Mouse (Mus musculus) midbrain, postnatal 0 days (tissue): Measurements from ENCODE around the gene Traip. TPM values are rescaled to one million over a fixed set of nuclear protein-coding genes. Genes with fewer than 3 reads are reported as not detected.
A peak's percentile ranks its signal among the peaks of the same experiment; 100 is the strongest.

Experiments used
- ATAC-seq: fragments of 200-750 bp; cut with Nextera tagmentation; 2 replicates; pipeline ENCODE4 v1.8.0; 2017; ENCODE audit warnings: moderate number of reproducible peaks, mild to moderate bottlenecking, moderate TSS enrichment, moderate library complexity; ENCODE audit not compliant: low FRiP score
- DNase-seq: peaks from one replicate; pipeline ENCODE4 v3.0.0-alpha.2; 2015; ENCODE audit warnings: low spot score
- H3K27ac ChIP-seq: fragments of 300-500 bp; sonication (generic); 2 replicates; pipeline ENCODE4 v1.5.1; 2014; ENCODE audit warnings: low read depth, mild to moderate bottlenecking, low read length, mixed read lengths
- H3K27me3 ChIP-seq: fragments of 300-500 bp; sonication (generic); 2 replicates; pipeline ENCODE4 v1.6.1; 2014; ENCODE audit warnings: low read length, control low read depth, mixed read lengths; ENCODE audit not compliant: insufficient read depth
- H3K36me3 ChIP-seq: fragments of 300-500 bp; sonication (generic); 2 replicates; pipeline ENCODE4 v1.6.1; 2014; ENCODE audit warnings: low read length, control low read depth, mixed read lengths; ENCODE audit not compliant: insufficient read depth
- H3K4me1 ChIP-seq: fragments of 300-500 bp; sonication (generic); 2 replicates; pipeline ENCODE4 v1.6.1; 2014; ENCODE audit warnings: mild to moderate bottlenecking, control low read depth, antibody characterized with exemption, low read length, mixed read lengths; ENCODE audit not compliant: insufficient read depth
- H3K4me2 ChIP-seq: fragments of 300-500 bp; sonication (generic); 2 replicates; pipeline ENCODE4 v1.6.1; 2014; ENCODE audit warnings: low read depth, mild to moderate bottlenecking, low read length, mixed read lengths; ENCODE audit not compliant: poor library complexity, severe bottlenecking
- H3K4me3 ChIP-seq: fragments of 300-500 bp; sonication (generic); 2 replicates; pipeline ENCODE4 v1.5.1; 2014; ENCODE audit warnings: low read depth, mild to moderate bottlenecking, low read length, moderate library complexity
- H3K9ac ChIP-seq: fragments of 300-500 bp; sonication (generic); replicated peaks from 2 replicates; pipeline ENCODE4 v1.6.1; 2014; ENCODE audit warnings: mild to moderate bottlenecking, low read length, moderate library complexity, mixed read lengths; ENCODE audit not compliant: poor library complexity, severe bottlenecking
- H3K9me3 ChIP-seq: fragments of 300-500 bp; sonication (generic); 2 replicates; pipeline ENCODE4 v1.6.1; 2016; ENCODE audit warnings: low read length, control low read depth
- CTCF ChIP-seq: IDR thresholded peaks from 2 replicates; pipeline ENCODE4 v1.5.1; 2016; ENCODE audit warnings: antibody characterized with exemption, mild to moderate bottlenecking
- WGBS: fragments of 180-500 bp; shearing (Covaris S2); extraction: QIAGEN DNeasy Blood & Tissue Kit; methylation state at CpG from one replicate; pipeline ENCODE4 v1.1.7; 2014; 5-methylcytosine and 5-hydroxymethylcytosine counted together
- polyA plus RNA-seq: library from polyadenylated mRNA; unstranded; fragments of >200 nt; fragmentation: Nextera tagmentation; extraction: Ambion mirVana; gene quantifications from 2 replicates; pipeline ENCODE4 v1.2.1, GENCODE M21; 2015
- total RNA-seq: library from RNA; depleted of rRNA; stranded (reverse); fragments of >200 nt; gene quantifications from 2 replicates; pipeline ENCODE4 v1.2.3, GENCODE M21; 2014

The Traip gene
- total and polyA plus RNA-seq, 2 experiments from 2014 or later = 9.0 to 11.6 TPM

DNA sequence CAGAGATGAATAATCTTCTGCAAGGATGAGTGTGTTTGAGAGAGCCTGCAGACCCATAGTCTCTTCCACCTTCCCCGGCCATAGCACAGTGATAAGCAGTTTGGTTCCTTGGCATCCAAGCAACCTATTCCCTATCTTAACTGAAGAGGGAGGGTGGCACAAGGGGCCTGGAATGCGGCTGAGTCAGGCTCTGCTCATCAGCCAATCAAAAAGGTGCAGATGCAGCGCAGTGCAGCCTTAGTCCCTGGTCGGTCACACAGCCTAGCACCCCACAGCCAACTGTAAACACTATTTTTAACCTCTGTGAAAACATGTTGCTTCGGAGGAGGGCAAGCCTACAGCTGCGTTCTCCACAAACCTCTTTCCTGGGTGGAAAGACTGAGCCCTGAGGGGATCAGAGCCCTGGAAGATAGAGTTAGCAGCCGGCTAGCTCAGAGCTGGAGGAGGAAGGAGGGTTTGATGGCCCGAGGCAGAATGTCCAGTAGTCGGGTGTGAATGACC lies 23.0 kb upstream of the Traip start:
- ATAC-seq (no peak), DNase-seq (no peak)
- 59% methylated on average over 9 of the region's 9 CpGs for WGBS
- H3K9ac ChIP-seq = no peak overlapping the region
- H3K9me3 ChIP-seq = no peaks in the 10 kb centered on the region
- H3K27me3 ChIP-seq = no peaks in the 10 kb centered on the region
- no peak overlapping the region for H3K4me3 ChIP-seq
- 0 out of 2 replicates have a peak, but pooled peaks cover 14% of the 10 kb centered on the region for H3K4me1 ChIP-seq
- no peak for TF ChIP-seq CTCF
- H3K27ac ChIP-seq = no peak overlapping the region
- no peak overlapping the region for H3K4me2 ChIP-seq
- no peaks in the 10 kb centered on the region for H3K36me3 ChIP-seq

DNA sequence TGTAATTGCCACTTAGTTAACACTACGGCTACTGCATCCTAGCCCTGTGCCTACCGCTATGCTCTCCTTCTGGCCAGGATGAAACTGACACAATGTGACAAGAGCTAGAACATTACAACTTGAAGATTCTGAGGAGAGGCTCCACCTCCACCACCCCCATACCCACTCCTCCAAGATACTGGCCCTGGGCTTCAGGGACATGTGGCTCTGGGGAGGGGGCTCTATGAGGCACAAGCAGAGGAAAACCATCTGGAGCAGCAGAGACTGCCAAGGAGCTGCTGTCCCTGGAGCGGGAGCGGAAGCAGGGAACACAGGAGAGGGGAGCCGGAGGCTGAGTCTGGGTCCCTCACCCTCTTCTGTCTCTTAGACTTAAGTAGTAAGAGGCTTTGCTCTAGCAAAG lies 22.2 kb upstream of the Traip start:
- H3K36me3 ChIP-seq = no peaks in the 10 kb centered on the region
- 78% methylated on average over 5 of the region's 5 CpGs for WGBS
- H3K9me3 ChIP-seq = no peaks in the 10 kb centered on the region
- ATAC-seq (no peak), DNase-seq (peak; percentile 42)
- no peak for TF ChIP-seq CTCF
- no peak overlapping the region for H3K27ac ChIP-seq
- H3K9ac ChIP-seq = no peak overlapping the region
- H3K4me2 ChIP-seq = no peak overlapping the region
- H3K27me3 ChIP-seq = no peaks in the 10 kb centered on the region
- H3K4me3 ChIP-seq = no peak overlapping the region
- 0 out of 2 replicates have a peak, but pooled peaks cover 14% of the 10 kb centered on the region for H3K4me1 ChIP-seq

DNA sequence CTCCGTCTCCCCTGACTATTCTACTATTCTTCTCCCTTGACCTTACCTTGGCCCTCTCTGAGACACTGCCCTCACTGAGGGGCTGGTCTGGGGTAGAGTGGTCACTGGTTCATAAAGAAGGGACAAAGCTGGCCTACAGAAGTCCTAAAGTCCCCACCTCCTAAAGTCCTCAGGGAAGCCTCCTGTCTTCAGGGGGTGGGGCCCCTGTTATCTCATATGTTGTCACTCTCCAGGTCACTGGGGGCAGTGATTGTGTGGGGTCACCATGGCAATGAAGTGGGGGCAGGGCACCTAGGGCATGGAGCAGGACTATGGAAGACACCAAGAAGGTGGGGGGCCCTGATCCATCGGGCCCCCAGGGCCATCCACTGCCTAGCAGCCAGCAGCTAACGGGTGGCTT lies 21.8 kb upstream of the Traip start, which contains the start of gene Actl11:
Gene Actl11 (plus strand): TSS at position 301 of the 400 bp plus-strand sequence.
- Histone ChIP-seq H3K4me2 (no peak within 1 kb of the TSS), H3K4me1 (0 out of 2 replicates have a peak, but pooled peaks cover 14% of the 10 kb centered on the region), H3K4me3 (no peak within 1 kb of the TSS), H3K9me3 (no peaks in the 10 kb centered on the region), H3K27me3 (no peaks in the 10 kb centered on the region), H3K9ac (no peak within 1 kb of the TSS), H3K27ac (no peak within 1 kb of the TSS), H3K36me3 (no peaks in the 10 kb centered on the region)
- TF ChIP-seq CTCF = no peak
- 82% methylated on average over 3 of the region's 3 CpGs for WGBS
- ATAC-seq = no peak
- no peak for DNase-seq

DNA sequence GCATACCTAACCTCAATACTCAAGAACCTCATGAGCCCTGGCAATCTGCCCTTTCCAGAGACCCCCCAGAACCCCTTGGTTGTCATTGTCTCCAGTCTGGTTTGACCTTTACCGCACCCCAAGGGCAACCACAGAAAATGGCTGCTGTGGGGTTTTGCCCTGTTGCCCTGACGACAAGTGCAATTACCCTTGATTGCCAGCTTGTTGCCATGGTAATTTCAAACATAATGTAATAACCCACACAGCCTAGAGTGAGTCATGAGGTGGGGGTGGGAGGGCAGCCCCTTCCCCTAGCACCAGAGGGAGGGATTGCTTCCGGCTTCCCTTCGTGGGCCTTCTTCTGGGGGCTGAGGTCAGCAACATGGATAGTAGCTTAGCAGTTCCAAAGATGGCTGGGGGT lies 17.7 kb upstream of the Traip start:
- Histone ChIP-seq H3K27me3 (no peaks in the 10 kb centered on the region), H3K4me2 (no peak overlapping the region), H3K9ac (no peak overlapping the region), H3K4me1 (0 out of 2 replicates have a peak, but pooled peaks cover under 1% of the 10 kb centered on the region), H3K9me3 (no peaks in the 10 kb centered on the region), H3K27ac (no peak overlapping the region), H3K36me3 (no peaks in the 10 kb centered on the region), H3K4me3 (no peak overlapping the region)
- WGBS = 77% methylated on average over 4 of the region's 4 CpGs
- TF ChIP-seq CTCF = no peak
- DNase-seq = no peak
- no peak for ATAC-seq

DNA sequence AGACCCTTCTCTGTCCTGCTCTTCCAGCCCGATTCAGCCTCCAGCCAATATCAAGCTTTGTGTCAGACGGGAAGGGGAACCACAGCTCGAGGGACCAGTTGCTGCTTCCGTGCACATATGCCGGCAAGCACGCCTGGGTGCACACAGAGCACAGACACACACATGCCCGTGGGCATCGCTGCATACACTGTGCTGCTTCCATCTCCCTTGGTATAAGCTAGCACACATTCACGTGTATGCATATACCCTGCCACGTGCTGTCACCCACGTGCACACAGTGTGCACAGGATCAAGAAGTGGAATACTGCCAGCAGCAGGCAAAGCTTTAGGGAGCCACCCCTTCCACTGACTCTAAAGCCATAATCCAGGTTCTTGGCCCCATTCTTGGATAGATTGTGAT lies 15.8 kb upstream of the Traip start:
- no peaks in the 10 kb centered on the region for H3K27me3 ChIP-seq
- no peak overlapping the region for H3K4me2 ChIP-seq
- H3K9ac ChIP-seq = no peak overlapping the region
- H3K27ac ChIP-seq = no peak overlapping the region
- WGBS = 84% methylated on average over 11 of the region's 11 CpGs
- TF ChIP-seq CTCF = no peak
- DNase-seq = peak; percentile 47
- 0 out of 2 replicates have a peak, but pooled peaks cover 10% of the 10 kb centered on the region for H3K4me1 ChIP-seq
- H3K9me3 ChIP-seq = no peaks in the 10 kb centered on the region
- no peak for ATAC-seq
- no peak overlapping the region for H3K4me3 ChIP-seq
- H3K36me3 ChIP-seq = no peaks in the 10 kb centered on the region

DNA sequence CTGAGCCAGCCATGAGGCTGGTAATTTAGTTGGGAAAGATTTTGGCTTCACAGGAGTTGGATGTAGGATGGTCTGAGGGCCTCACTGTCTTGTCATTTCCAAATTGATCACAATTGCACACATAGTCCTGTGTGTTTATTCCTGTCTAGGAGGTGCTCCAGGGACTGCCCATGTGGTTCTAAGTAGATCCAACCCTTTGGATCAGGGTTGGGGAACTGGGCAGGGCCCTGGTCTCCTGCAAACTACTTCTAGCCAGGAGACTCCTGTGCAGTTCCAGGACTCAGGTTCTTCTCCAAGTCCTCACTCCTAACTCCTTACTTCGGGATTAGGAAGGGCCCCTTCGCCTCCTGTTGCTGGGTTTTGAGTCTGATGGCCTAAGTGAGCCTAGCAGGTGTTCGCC lies 14.6 kb upstream of the Traip start, which contains the start of gene Camkv:
Gene Camkv (plus strand): TSS at position 301 of the 400 bp plus-strand sequence.
- Histone ChIP-seq H3K27me3 (no peaks in the 10 kb centered on the region), H3K9me3 (no peaks in the 10 kb centered on the region), H3K36me3 (no peaks in the 10 kb centered on the region), H3K9ac (peak within 1 kb of the TSS; percentile 76), H3K4me2 (peak within 1 kb of the TSS; percentile 78), H3K4me1 (0 out of 2 replicates have a peak, but pooled peaks cover 10% of the 10 kb centered on the region), H3K27ac (no peak within 1 kb of the TSS), H3K4me3 (peak within 1 kb of the TSS; percentile 67)
- DNase-seq (no peak), ATAC-seq (no peak)
- TF ChIP-seq CTCF = no peak
- 16% methylated on average over 3 of the region's 3 CpGs for WGBS
